Mouse (Mus musculus) heart, postnatal 0 days (tissue): ENCODE results near the gene Wdr70.
"Not testable (repeated sequence)": the region's sequence is repeated elsewhere in the genome, so short reads cannot be mapped to it uniquely, and the experiment has no call there.

ENCODE experiments used
- CTCF ChIP-seq: IDR thresholded peaks from 2 replicates; pipeline ENCODE4 v1.5.1; 2016; ENCODE audit warnings: antibody characterized with exemption, control low read depth, low read depth
- EP300 ChIP-seq: IDR thresholded peaks from 2 replicates; pipeline ENCODE4 v1.6.1; 2016; ENCODE audit warnings: antibody characterized with exemption, low read depth

DNA sequence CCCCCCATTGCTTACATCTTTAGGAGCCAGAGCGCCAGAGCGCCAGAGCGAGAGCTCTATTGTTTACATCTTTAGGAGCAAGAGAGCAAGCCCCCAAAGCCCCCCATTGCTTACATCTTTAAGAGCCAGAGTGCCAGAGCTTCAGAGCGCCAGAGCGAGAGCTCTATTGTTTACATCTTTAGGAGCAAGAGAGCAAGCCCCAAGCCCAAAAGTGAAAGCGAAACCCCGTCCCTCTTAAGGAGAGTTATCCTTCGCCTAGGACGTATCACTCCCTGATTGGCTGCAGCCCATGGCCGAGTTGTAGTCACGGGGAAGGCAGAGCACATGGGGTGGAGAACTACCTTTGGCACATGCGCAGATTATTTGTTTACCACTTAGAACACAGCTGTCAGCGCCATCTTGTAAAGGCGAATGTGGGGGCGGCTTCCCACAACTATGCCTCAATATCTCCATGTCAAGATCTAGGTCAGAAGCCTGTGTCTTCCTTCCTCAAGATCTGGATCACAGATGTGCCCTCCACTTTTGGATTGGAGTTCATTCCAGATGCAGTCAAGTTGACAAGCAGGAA, 3.0 kb upstream of the Wdr70 start:
- not testable (repeated sequence) for TF ChIP-seq CTCF, EP300
